Mouse (Mus musculus) small intestine, adult 2 months (tissue): ENCODE results near the gene Lrig2. TPM values are rescaled to one million over a fixed set of nuclear protein-coding genes. Genes with fewer than 3 reads are reported as not detected.

Experiments used
- H3K27ac ChIP-seq: fragments of 200-500 bp; 2 replicates; pipeline ENCODE4 v1.5.1; 2012; ENCODE audit warnings: low read depth, low read length, control low read depth, inconsistent platforms; ENCODE audit not compliant: insufficient read depth
- H3K27me3 ChIP-seq: fragments of 200-500 bp; 2 replicates; pipeline ENCODE4 v1.6.1; 2012; ENCODE audit warnings: mild to moderate bottlenecking, moderate library complexity, low read length, inconsistent platforms; ENCODE audit not compliant: control insufficient read depth, insufficient read depth
- H3K36me3 ChIP-seq: fragments of 200-500 bp; 2 replicates; pipeline ENCODE4 v1.6.1; 2012; ENCODE audit warnings: mild to moderate bottlenecking, low read length, control low read depth, inconsistent platforms; ENCODE audit not compliant: control insufficient read depth, insufficient read depth
- H3K4me1 ChIP-seq: fragments of 200-500 bp; 2 replicates; pipeline ENCODE4 v1.6.1; 2012; ENCODE audit warnings: low read length, inconsistent platforms, mixed read lengths; ENCODE audit not compliant: control insufficient read depth, insufficient read depth, insufficient read length
- H3K4me3 ChIP-seq: fragments of 200-500 bp; 2 replicates; pipeline ENCODE4 v1.5.1; 2012; ENCODE audit warnings: low read depth, mild to moderate bottlenecking, control low read depth, inconsistent platforms, low read length, moderate library complexity
- CTCF ChIP-seq: fragments of 200-500 bp; IDR thresholded peaks from 2 replicates; pipeline ENCODE4 v1.5.1; 2012; ENCODE audit warnings: low read depth, mild to moderate bottlenecking, control low read depth, inconsistent platforms, low read length, moderate library complexity, mixed read lengths; ENCODE audit not compliant: insufficient replicate concordance, insufficient read length; ENCODE audit errors: extremely low read depth
- POLR2A ChIP-seq: fragments of 200-500 bp; IDR thresholded peaks from 2 replicates; pipeline ENCODE4 v1.6.1; 2012; ENCODE audit warnings: low read depth, mild to moderate bottlenecking, control low read depth, inconsistent platforms, low read length, moderate library complexity
- WGBS: fragments of 180-500 bp; shearing (Covaris S2); methylation state at CpG from one replicate; pipeline ENCODE4 v1.1.7; 2018; 5-methylcytosine and 5-hydroxymethylcytosine counted together
- polyA plus RNA-seq: library from polyadenylated mRNA; depleted of rRNA; stranded (reverse); fragments of >200 nt; gene quantifications from 2 replicates; pipeline ENCODE4 v1.2.3, GENCODE M21; 2012

Gene Lrig2
- polyA plus RNA-seq, 1 experiment: 3.8 TPM

- peak overlapping the region; percentile 92 for H3K27ac ChIP-seq
- WGBS: 15% methylated on average over 9 of the region's 9 CpGs
- no peaks in the 10 kb centered on the region for H3K36me3 ChIP-seq
- no peaks in the 10 kb centered on the region for H3K27me3 ChIP-seq
- H3K4me3 ChIP-seq: peak overlapping the region; percentile 28; the same call in 1 of the 2 replicates
- TF ChIP-seq CTCF (no peak), POLR2A (no peak)
- peaks cover 3% of the 10 kb centered on the region; the same call in 1 of the 2 replicates for H3K4me1 ChIP-seq
Observed at GRCm38 (mm10) chr3:104540480-104541138, 28.9 kb upstream of the Lrig2 start.

- WGBS: 90% methylated on average over 1 of the region's 1 CpGs
- no peak overlapping the region for H3K4me3 ChIP-seq
- no peak overlapping the region for H3K27ac ChIP-seq
- no peaks in the 10 kb centered on the region for H3K36me3 ChIP-seq
- H3K4me1 ChIP-seq: no peaks in the 10 kb centered on the region
- no peaks in the 10 kb centered on the region for H3K27me3 ChIP-seq
- TF ChIP-seq CTCF: no peak
- no peak for TF ChIP-seq POLR2A
Observed at GRCm38 (mm10) chr3:104533223-104533622, 21.5 kb upstream of the Lrig2 start.

DNA sequence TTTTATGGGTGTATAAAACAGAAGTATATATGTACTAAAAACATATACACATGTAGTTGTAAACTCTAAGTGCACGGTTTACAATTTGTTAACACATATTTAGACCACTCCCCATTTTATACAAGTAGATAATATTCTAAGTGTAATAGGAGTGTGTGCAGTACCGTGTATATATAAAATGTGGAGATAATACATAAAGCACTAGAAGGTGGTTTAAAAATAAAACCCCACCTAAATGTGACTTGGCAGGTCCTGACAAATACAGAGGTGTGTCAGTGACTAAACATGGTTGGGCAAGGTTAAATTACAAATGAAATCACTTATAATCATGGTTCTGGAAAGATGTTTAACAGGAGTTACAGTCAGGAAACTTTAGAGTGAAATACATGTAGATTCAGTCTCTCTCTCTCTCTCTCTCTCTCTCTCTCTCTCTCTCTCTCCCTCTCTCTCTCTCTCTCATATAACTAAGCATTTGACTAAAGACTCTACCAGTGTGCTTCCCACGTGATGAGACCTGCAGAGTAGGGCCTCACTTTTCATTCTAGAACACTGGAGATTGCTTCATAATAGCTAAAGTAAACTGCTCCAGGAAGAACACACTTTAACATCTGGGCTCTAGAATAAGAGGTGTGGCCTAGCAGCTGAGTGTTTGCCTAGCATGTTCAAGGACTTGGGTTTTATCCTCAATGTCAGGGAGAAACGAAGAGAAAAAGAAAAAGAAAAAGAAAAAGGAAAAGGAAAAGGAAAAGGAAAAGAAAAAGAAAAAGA lies 14.6 kb upstream of the Lrig2 start:
- H3K4me1 ChIP-seq: peaks cover 13% of the 10 kb centered on the region; the same call in 1 of the 2 replicates
- no peak overlapping the region for H3K27ac ChIP-seq
- no peaks in the 10 kb centered on the region for H3K27me3 ChIP-seq
- H3K4me3 ChIP-seq: no peak overlapping the region
- TF ChIP-seq CTCF (no peak), POLR2A (no peak)
- 25% methylated on average over 4 of the region's 4 CpGs for WGBS
- H3K36me3 ChIP-seq: no peaks in the 10 kb centered on the region

DNA sequence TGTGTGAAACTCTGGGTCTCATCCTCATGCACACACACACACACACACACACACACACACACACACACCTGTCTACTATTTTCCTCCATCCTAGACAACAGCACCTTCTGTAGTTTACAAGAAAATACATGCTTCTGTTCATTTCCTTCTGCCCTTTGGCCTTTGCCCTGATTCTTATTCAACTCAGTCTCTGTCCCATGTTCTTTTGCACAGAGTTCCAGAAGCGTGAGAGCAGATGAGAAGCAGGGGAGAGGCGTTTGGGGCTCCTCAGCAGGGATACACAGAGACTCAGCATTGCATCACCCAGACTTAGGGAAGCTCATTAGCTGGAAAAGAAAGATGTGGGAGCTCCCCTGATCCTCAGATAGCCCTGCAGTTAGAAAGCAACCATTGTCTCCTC lies 13.8 kb upstream of the Lrig2 start:
- Histone ChIP-seq H3K27me3 (no peaks in the 10 kb centered on the region), H3K4me3 (no peak overlapping the region), H3K36me3 (no peaks in the 10 kb centered on the region), H3K4me1 (peaks cover 13% of the 10 kb centered on the region; the same call in 1 of the 2 replicates), H3K27ac (0 out of 2 replicates have a peak overlapping the region, but pooled peaks have one; percentile 0)
- TF ChIP-seq CTCF: no peak
- TF ChIP-seq POLR2A: no peak
- WGBS: 21% methylated on average over 2 of the region's 2 CpGs

- Histone ChIP-seq H3K36me3 (no peaks in the 10 kb centered on the region), H3K27me3 (no peaks in the 10 kb centered on the region), H3K4me3 (no peak overlapping the region), H3K4me1 (peaks cover 13% of the 10 kb centered on the region; the same call in 1 of the 2 replicates), H3K27ac (no peak overlapping the region)
- TF ChIP-seq CTCF (no peak), POLR2A (no peak)
- WGBS: 27% methylated on average over 1 of the region's 1 CpGs
Observed at GRCm38 (mm10) chr3:104525029-104525428, 13.3 kb upstream of the Lrig2 start.

GRCm38 (mm10) chr3:104523333-104523871 lies 11.7 kb upstream of the Lrig2 start:
- 64% methylated on average over 4 of the region's 4 CpGs for WGBS
- no peak overlapping the region for H3K4me3 ChIP-seq
- no peak for TF ChIP-seq POLR2A
- TF ChIP-seq CTCF: no peak
- H3K27me3 ChIP-seq: no peaks in the 10 kb centered on the region
- no peak overlapping the region for H3K27ac ChIP-seq
- peaks cover 17% of the 10 kb centered on the region for H3K4me1 ChIP-seq
- H3K36me3 ChIP-seq: no peaks in the 10 kb centered on the region

- Histone ChIP-seq H3K4me1 (peaks cover 17% of the 10 kb centered on the region), H3K27me3 (no peaks in the 10 kb centered on the region), H3K27ac (no peak overlapping the region), H3K4me3 (no peak overlapping the region), H3K36me3 (no peaks in the 10 kb centered on the region)
- TF ChIP-seq CTCF: no peak
- TF ChIP-seq POLR2A: no peak
- 74% methylated on average over 3 of the region's 3 CpGs for WGBS
Observed at GRCm38 (mm10) chr3:104521341-104521924, 9.7 kb upstream of the Lrig2 start.
